Mouse (Mus musculus) E14TG2a.4 (cell line): ENCODE data around the gene Klhl13.

Experiments
- CTCF ChIP-seq: conservative IDR thresholded peaks from 2 replicates; pipeline ENCODE4 v1.5.1; 2014; ENCODE audit warnings: low read length
- NANOG ChIP-seq: IDR thresholded peaks from 2 replicates; pipeline ENCODE4 v1.6.1; 2014; ENCODE audit warnings: borderline replicate concordance, low read length, mixed read lengths
- POU5F1 ChIP-seq: IDR thresholded peaks from 2 replicates; pipeline ENCODE4 v1.6.1; 2014; ENCODE audit warnings: low read length, borderline replicate concordance

DNA sequence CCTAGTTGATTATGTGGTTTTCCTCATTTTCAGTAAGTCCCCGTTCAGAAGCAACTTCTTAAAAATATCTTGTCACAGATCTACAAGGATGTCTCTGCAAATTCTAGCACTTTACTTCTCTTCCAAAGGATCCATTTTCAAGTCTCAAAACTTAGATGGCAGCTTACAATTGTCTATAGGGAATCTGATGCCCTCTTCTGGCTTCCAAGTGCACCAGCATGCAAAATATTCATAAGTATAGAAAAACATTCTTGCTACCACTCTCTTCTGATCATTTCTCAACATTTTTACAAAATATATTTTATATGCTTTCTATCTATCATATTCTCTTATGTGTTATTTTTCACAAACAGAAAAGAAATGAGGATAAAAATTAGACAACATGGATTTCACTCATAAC lies 14.8 kb downstream of the Klhl13 start:
- TF ChIP-seq CTCF, result no peak
- no peak for TF ChIP-seq NANOG
- no peak for TF ChIP-seq POU5F1
